Mouse (Mus musculus) MEL (cell line): ENCODE measurements around the gene Krt34. TPM values are rescaled to one million over a fixed set of nuclear protein-coding genes. Genes with fewer than 3 reads are reported as not detected.

Experiments used
- DNase-seq: peaks from one replicate; pipeline ENCODE4 v3.0.0; 2011; ENCODE audit warnings: low read depth, low spot score
- H3K27ac ChIP-seq: 2 replicates; pipeline ENCODE4 v1.5.1; 2012; ENCODE audit warnings: low read depth, mild to moderate bottlenecking, control low read depth, low read length, moderate library complexity; ENCODE audit not compliant: control insufficient read depth
- H3K27me3 ChIP-seq, 2 experiments: fragments of 150-350 bp in 1 of 2; sonication (generic) in 1 of 2; 2 replicates each; pipeline ENCODE4 v1.6.1; 2012; ENCODE audit warnings: low read length in 2 of 2, mild to moderate bottlenecking in 2 of 2, improper control_type of control experiment in 1 of 2, moderate library complexity in 1 of 2; ENCODE audit not compliant: insufficient read depth in 2 of 2, control insufficient read depth in 1 of 2
- H3K36me3 ChIP-seq, 2 experiments: 2 replicates each; pipeline ENCODE4 v1.6.1; 2012 to 2014; ENCODE audit warnings: low read length in 2 of 2, improper control_type of control experiment in 1 of 2, inconsistent platforms in 1 of 2, mild to moderate bottlenecking in 1 of 2; ENCODE audit not compliant: insufficient read depth in 2 of 2, control insufficient read depth in 1 of 2
- H3K4me1 ChIP-seq, 2 experiments: fragments of 150-350 bp in 1 of 2; sonication (generic) in 1 of 2; 2 replicates each; pipeline ENCODE4 v1.6.1; 2012; ENCODE audit warnings: low read length in 2 of 2, improper control_type of control experiment in 1 of 2, mild to moderate bottlenecking in 1 of 2; ENCODE audit not compliant: insufficient read depth in 2 of 2, control insufficient read depth in 1 of 2
- H3K4me3 ChIP-seq, 2 experiments: fragments of 150-350 bp in 1 of 2; sonication (generic) in 1 of 2; 2 replicates each; pipeline ENCODE4 v1.5.1; 2012; ENCODE audit warnings: low read depth in 2 of 2, low read length in 2 of 2, mild to moderate bottlenecking in 2 of 2, moderate library complexity in 2 of 2, control low read depth in 1 of 2, improper control_type of control experiment in 1 of 2; ENCODE audit not compliant: control insufficient read depth in 1 of 2, insufficient read depth in 1 of 2
- H3K79me2 ChIP-seq: 2 replicates; pipeline ENCODE4 v1.6.1; 2012; ENCODE audit warnings: mild to moderate bottlenecking, low read length, moderate library complexity; ENCODE audit not compliant: control insufficient read depth, poor library complexity, insufficient read depth
- H3K9ac ChIP-seq: 2 replicates; pipeline ENCODE4 v1.6.1; 2012; ENCODE audit warnings: low read depth, mild to moderate bottlenecking, control low read depth, low read length, moderate library complexity; ENCODE audit not compliant: control insufficient read depth, poor library complexity, severe bottlenecking
- H3K9me3 ChIP-seq: fragments of 150-350 bp; sonication (generic); replicated peaks from 2 replicates; pipeline ENCODE4 v1.6.1; 2012; ENCODE audit warnings: mild to moderate bottlenecking, low read length, improper control_type of control experiment, moderate library complexity; ENCODE audit not compliant: insufficient read depth
- CHD1 ChIP-seq: IDR thresholded peaks from 2 replicates; pipeline ENCODE4 v1.6.1; 2012; ENCODE audit warnings: low read depth, mild to moderate bottlenecking, inconsistent platforms, low read length, improper control_type of control experiment
- CTCF ChIP-seq, 3 experiments: IDR thresholded peaks in 2 of 3; conservative IDR thresholded peaks in 1 of 3; 2 replicates each; pipeline ENCODE4 v1.5.1; 2011 to 2012; ENCODE audit warnings: low read length in 3 of 3, low read depth in 2 of 3, mild to moderate bottlenecking in 2 of 3, improper control_type of control experiment in 1 of 3, inconsistent platforms in 1 of 3, mixed read lengths in 1 of 3, moderate library complexity in 1 of 3; ENCODE audit not compliant: control insufficient read depth in 1 of 3, insufficient read depth in 1 of 3, poor library complexity in 1 of 3, severe bottlenecking in 1 of 3
- E2F4 ChIP-seq: IDR thresholded peaks from 2 replicates; pipeline ENCODE4 v1.6.1; 2011; ENCODE audit warnings: low read depth, low read length, improper control_type of control experiment, borderline replicate concordance
- ELF1 ChIP-seq: IDR thresholded peaks from 2 replicates; pipeline ENCODE4 v1.6.1; 2014; ENCODE audit warnings: low read depth, mild to moderate bottlenecking, inconsistent platforms, low read length, improper control_type of control experiment, moderate library complexity
- EP300 ChIP-seq, 2 experiments: IDR thresholded peaks; 2 replicates each; pipeline ENCODE4 v1.6.1; 2011; ENCODE audit warnings: improper control_type of control experiment in 2 of 2, low read length in 2 of 2, low read depth in 1 of 2, mild to moderate bottlenecking in 1 of 2
- ETS1 ChIP-seq: IDR thresholded peaks from 2 replicates; pipeline ENCODE4 v1.6.1; 2012; ENCODE audit warnings: low read depth, mild to moderate bottlenecking, inconsistent platforms, low read length, improper control_type of control experiment, moderate library complexity
- HCFC1 ChIP-seq: IDR thresholded peaks from 2 replicates; pipeline ENCODE4 v1.6.1; 2012; ENCODE audit warnings: low read depth, mild to moderate bottlenecking, inconsistent platforms, low read length, improper control_type of control experiment, moderate library complexity
- JUND ChIP-seq: IDR thresholded peaks from 2 replicates; pipeline ENCODE4 v1.6.1; 2011; ENCODE audit warnings: low read depth, mild to moderate bottlenecking, improper control_type of control experiment, low read length
- MAX ChIP-seq: IDR thresholded peaks from 2 replicates; pipeline ENCODE4 v1.6.1; 2011; ENCODE audit warnings: low read length, improper control_type of control experiment
- MEF2A ChIP-seq: IDR thresholded peaks from 2 replicates; pipeline ENCODE4 v1.6.1; 2014; ENCODE audit warnings: low read depth, mild to moderate bottlenecking, inconsistent platforms, low read length, improper control_type of control experiment; ENCODE audit not compliant: poor library complexity, insufficient replicate concordance, severe bottlenecking; ENCODE audit errors: extremely low read depth
- MYB ChIP-seq: IDR thresholded peaks from 2 replicates; pipeline ENCODE4 v1.6.1; 2011; ENCODE audit warnings: mild to moderate bottlenecking, low read depth, low read length, improper control_type of control experiment
- NELFE ChIP-seq: IDR thresholded peaks from 2 replicates; pipeline ENCODE4 v1.6.1; 2011; ENCODE audit warnings: low read depth, low read length, improper control_type of control experiment
- POLR2A ChIP-seq, 2 experiments: IDR thresholded peaks; 2 replicates each; pipeline ENCODE4 v1.6.1; 2011 to 2012; ENCODE audit warnings: low read length in 2 of 2, mild to moderate bottlenecking in 2 of 2, control low read depth in 1 of 2, improper control_type of control experiment in 1 of 2, low read depth in 1 of 2, moderate library complexity in 1 of 2; ENCODE audit not compliant: control insufficient read depth in 1 of 2, insufficient read depth in 1 of 2, poor library complexity in 1 of 2
- POLR2AphosphoS2 ChIP-seq: IDR thresholded peaks from 2 replicates; pipeline ENCODE4 v1.6.1; 2011; ENCODE audit warnings: low read length, improper control_type of control experiment
- POLR2AphosphoS5 ChIP-seq: IDR thresholded peaks from 2 replicates; pipeline ENCODE4 v1.6.1; 2012; ENCODE audit warnings: low read depth, borderline replicate concordance, mild to moderate bottlenecking, inconsistent platforms, low read length, moderate library complexity, mixed read lengths
- RAD21 ChIP-seq: IDR thresholded peaks from 2 replicates; pipeline ENCODE4 v1.6.1; 2011; ENCODE audit warnings: mild to moderate bottlenecking, low read depth, low read length, improper control_type of control experiment
- SMC3 ChIP-seq: IDR thresholded peaks from 2 replicates; pipeline ENCODE4 v1.6.1; 2011; ENCODE audit warnings: low read depth, low read length, improper control_type of control experiment
- TBP ChIP-seq: IDR thresholded peaks from 2 replicates; pipeline ENCODE4 v1.8.0; 2011; ENCODE audit warnings: low read depth, low read length, improper control_type of control experiment
- TCF12 ChIP-seq: IDR thresholded peaks from 2 replicates; pipeline ENCODE4 v1.6.1; 2014; ENCODE audit warnings: low read depth, mild to moderate bottlenecking, inconsistent platforms, low read length, improper control_type of control experiment, moderate library complexity
- UBTF ChIP-seq: IDR thresholded peaks from 2 replicates; pipeline ENCODE4 v1.6.1; 2012; ENCODE audit warnings: low read depth, mild to moderate bottlenecking, inconsistent platforms, low read length, improper control_type of control experiment, moderate library complexity, borderline replicate concordance; ENCODE audit not compliant: insufficient read depth
- USF2 ChIP-seq, 2 experiments: IDR thresholded peaks; 2 replicates each; pipeline ENCODE4 v1.6.1; 2011 to 2012; ENCODE audit warnings: improper control_type of control experiment in 2 of 2, low read length in 2 of 2, borderline replicate concordance in 1 of 2, inconsistent platforms in 1 of 2, low read depth in 1 of 2, mild to moderate bottlenecking in 1 of 2; ENCODE audit not compliant: insufficient read depth in 1 of 2
- ZC3H11A ChIP-seq: IDR thresholded peaks from 2 replicates; pipeline ENCODE4 v1.6.1; 2012; ENCODE audit warnings: low read depth, mild to moderate bottlenecking, inconsistent platforms, low read length, improper control_type of control experiment
- ZKSCAN1 ChIP-seq: IDR thresholded peaks from 2 replicates; pipeline ENCODE4 v1.6.1; 2012; ENCODE audit warnings: low read depth, mild to moderate bottlenecking, inconsistent platforms, low read length, improper control_type of control experiment, moderate library complexity
- ZNF384 ChIP-seq: IDR thresholded peaks from 2 replicates; pipeline ENCODE4 v1.6.1; 2012; ENCODE audit warnings: low read depth, mild to moderate bottlenecking, inconsistent platforms, low read length, improper control_type of control experiment
- polyA plus RNA-seq, 2 experiments: library from polyadenylated mRNA; stranded (reverse) in 1 of 2; unstranded in 1 of 2; fragments of >175 nt in 1 of 2; fragments of >200 nt in 1 of 2; gene quantifications; 2 replicates each; pipeline versions ENCODE4 v1.2.1 to v1.2.4; 2012; ENCODE audit warnings: low replicate concordance in 2 of 2, low read depth in 1 of 2; ENCODE audit not compliant: insufficient read length in 2 of 2, insufficient read depth in 1 of 2, missing spikeins in 1 of 2
- total RNA-seq: library from RNA; depleted of rRNA; stranded (reverse); fragments of 300-350 nt; gene quantifications from 2 replicates; pipeline ENCODE4 v1.2.3, GENCODE M21; 2012

Krt34 gene
- total and polyA plus RNA-seq, 3 experiments = not detected

- TF ChIP-seq SMC3 (peak; percentile 28), POLR2A (IDR thresholded peaks at IDR 0.05; ENCODE audit: control insufficient read depth in 1 of 2, insufficient read depth in 1 of 2, low read depth in 1 of 2, low read length in 2 of 2, poor library complexity in 1 of 2) (no peak), RAD21 (peak; percentile 5; the same call in 1 of the 2 replicates), CTCF (IDR thresholded peaks at IDR 0.05 in 2 of 3, conservative IDR thresholded peaks at IDR 0.05 in 1 of 3; ENCODE audit: control insufficient read depth in 1 of 3, insufficient read depth in 1 of 3, low read depth in 2 of 3, low read length in 3 of 3, poor library complexity in 1 of 3, severe bottlenecking in 1 of 3) (peak; percentile 42 to 52 (median 52))
- Histone ChIP-seq H3K27ac (no peak overlapping the region), H3K9ac (no peak overlapping the region), H3K27me3 (no peaks in the 10 kb centered on the region), H3K4me3 (no peak overlapping the region), H3K9me3 (no peaks in the 10 kb centered on the region), H3K36me3 (no peaks in the 10 kb centered on the region), H3K79me2 (no peaks in the 10 kb centered on the region), H3K4me1 (no peaks in the 10 kb centered on the region)
- peak; percentile 32 for DNase-seq
Observed at GRCm38 (mm10) chr11:100006624-100007023, 34.7 kb downstream of the Krt34 start.

- H3K27ac ChIP-seq = no peak overlapping the region
- DNase-seq = no peak
- no peak for TF ChIP-seq ETS1
- no peak for TF ChIP-seq JUND
- no peak for TF ChIP-seq E2F4
- no peak for TF ChIP-seq SMC3
- no peaks in the 10 kb centered on the region for H3K79me2 ChIP-seq
- no peak overlapping the region for H3K9ac ChIP-seq
- no peaks in the 10 kb centered on the region for H3K27me3 ChIP-seq
- no peaks in the 10 kb centered on the region for H3K4me1 ChIP-seq
- no peaks in the 10 kb centered on the region for H3K36me3 ChIP-seq
- H3K9me3 ChIP-seq = no peaks in the 10 kb centered on the region
- no peak overlapping the region for H3K4me3 ChIP-seq
Observed at GRCm38 (mm10) chr11:100005905-100006304, 35.4 kb downstream of the Krt34 start.

- H3K9ac ChIP-seq = no peak overlapping the region
- no peak overlapping the region for H3K4me3 ChIP-seq
- DNase-seq = peak; percentile 56
- H3K9me3 ChIP-seq = no peaks in the 10 kb centered on the region
- no peaks in the 10 kb centered on the region for H3K4me1 ChIP-seq
- TF ChIP-seq MEF2A (no peak), ZKSCAN1 (no peak), SMC3 (peak; percentile 73), EP300 (IDR thresholded peaks at IDR 0.05; ENCODE audit: low read depth in 1 of 2, low read length in 2 of 2) (no peak), MAX (no peak), RAD21 (peak; percentile 74), E2F4 (no peak), TBP (no peak), UBTF (no peak), USF2 (IDR thresholded peaks at IDR 0.05; ENCODE audit: borderline replicate concordance in 1 of 2, insufficient read depth in 1 of 2, low read depth in 1 of 2, low read length in 2 of 2) (no peak), POLR2AphosphoS2 (no peak), CTCF (IDR thresholded peaks at IDR 0.05 in 2 of 3, conservative IDR thresholded peaks at IDR 0.05 in 1 of 3; ENCODE audit: control insufficient read depth in 1 of 3, insufficient read depth in 1 of 3, low read depth in 2 of 3, low read length in 3 of 3, poor library complexity in 1 of 3, severe bottlenecking in 1 of 3) (peak; percentile 71 to 81 (median 76)), ZNF384 (peak; percentile 97), HCFC1 (no peak), TCF12 (no peak), POLR2AphosphoS5 (no peak), CHD1 (no peak), ZC3H11A (peak; percentile 47), MYB (no peak), ELF1 (no peak), ETS1 (no peak), NELFE (no peak)
- H3K27me3 ChIP-seq = no peaks in the 10 kb centered on the region
- H3K36me3 ChIP-seq = no peaks in the 10 kb centered on the region
- H3K79me2 ChIP-seq = no peaks in the 10 kb centered on the region
- no peak overlapping the region for H3K27ac ChIP-seq
Observed at GRCm38 (mm10) chr11:100004846-100005245, 36.5 kb downstream of the Krt34 start.
